Mouse (Mus musculus) myocyte (in vitro differentiated cells): Measurements from ENCODE around the gene Tmem131l. TPM values are rescaled to one million over a fixed set of nuclear protein-coding genes. Genes with fewer than 3 reads are reported as not detected.

Source experiments
- H3K27me3 ChIP-seq: one replicate; pipeline ENCODE4 v1.6.1; 2011; ENCODE audit not compliant: control insufficient read depth, insufficient read depth, insufficient read length
- H3K36me3 ChIP-seq: one replicate; pipeline ENCODE4 v1.6.1; 2011; ENCODE audit not compliant: control insufficient read depth, insufficient read depth
- H3K4me2 ChIP-seq: one replicate; pipeline ENCODE4 v1.6.1; 2011; ENCODE audit warnings: low read depth, control low read depth
- H3K4me3 ChIP-seq: one replicate; pipeline ENCODE4 v1.5.1; 2011; ENCODE audit warnings: mild to moderate bottlenecking, control low read depth, moderate library complexity
- H3K79me2 ChIP-seq: one replicate; pipeline ENCODE4 v1.6.1; 2011; ENCODE audit not compliant: control insufficient read depth, insufficient read depth
- H3ac ChIP-seq: one replicate; pipeline ENCODE4 v1.6.1; 2011; ENCODE audit not compliant: control insufficient read depth, insufficient read length
- CEBPB ChIP-seq: IDR thresholded peaks from 2 replicates; pipeline ENCODE4 v1.6.1; 2011; ENCODE audit warnings: mild to moderate bottlenecking, moderate library complexity; ENCODE audit not compliant: poor library complexity, insufficient read depth, severe bottlenecking
- E2F4 ChIP-seq: IDR thresholded peaks from one replicate; pipeline ENCODE4 v1.6.1; 2011; ENCODE audit warnings: mild to moderate bottlenecking, control low read depth, moderate library complexity; ENCODE audit not compliant: insufficient read depth
- MAX ChIP-seq: IDR thresholded peaks from one replicate; pipeline ENCODE4 v1.6.1; 2011; ENCODE audit warnings: low read depth, mild to moderate bottlenecking, control low read depth
- MYOD1 ChIP-seq, 3 experiments: IDR thresholded peaks; one replicate each; pipeline ENCODE4 v1.6.1; 2011; ENCODE audit warnings: control low read depth in 2 of 3, low read depth in 2 of 3, mild to moderate bottlenecking in 2 of 3, moderate library complexity in 1 of 3; ENCODE audit not compliant: insufficient read length in 2 of 3, control insufficient read depth in 1 of 3
- MYOG ChIP-seq, 3 experiments: IDR thresholded peaks; one replicate each; pipeline ENCODE4 v1.6.1; 2011; ENCODE audit warnings: control low read depth in 2 of 3, low read depth in 2 of 3, mild to moderate bottlenecking in 2 of 3; ENCODE audit not compliant: insufficient read length in 2 of 3, control insufficient read depth in 1 of 3, insufficient read depth in 1 of 3
- POLR2A ChIP-seq: IDR thresholded peaks from one replicate; pipeline ENCODE4 v1.6.1; 2011; ENCODE audit warnings: low read depth, mild to moderate bottlenecking, control low read depth, moderate library complexity; ENCODE audit not compliant: insufficient read length
- POLR2AphosphoS2 ChIP-seq: IDR thresholded peaks from one replicate; pipeline ENCODE4 v1.6.1; 2011; ENCODE audit warnings: low read depth, control low read depth; ENCODE audit not compliant: insufficient read length
- REST ChIP-seq: IDR thresholded peaks from one replicate; pipeline ENCODE4 v1.6.1; 2011; ENCODE audit warnings: mild to moderate bottlenecking, control low read depth, moderate library complexity; ENCODE audit not compliant: insufficient read depth, insufficient read length
- SRF ChIP-seq: IDR thresholded peaks from one replicate; pipeline ENCODE4 v1.6.1; 2011; ENCODE audit warnings: low read depth; ENCODE audit not compliant: control insufficient read depth, insufficient read length
- TCF12 ChIP-seq: IDR thresholded peaks from one replicate; pipeline ENCODE4 v1.6.1; 2011; ENCODE audit warnings: mild to moderate bottlenecking, control low read depth; ENCODE audit not compliant: poor library complexity, insufficient read depth, severe bottlenecking
- TCF3 ChIP-seq: IDR thresholded peaks from one replicate; pipeline ENCODE4 v1.6.1; 2011; ENCODE audit warnings: low read depth, control low read depth; ENCODE audit not compliant: insufficient read length
- USF1 ChIP-seq: IDR thresholded peaks from one replicate; pipeline ENCODE4 v1.6.1; 2011; ENCODE audit warnings: low read depth, mild to moderate bottlenecking, control low read depth, moderate library complexity
- polyA plus RNA-seq: library from polyadenylated mRNA; unstranded; fragments of >200 nt; fragmentation: generic; extraction: Trizol; gene quantifications from one replicate; pipeline ENCODE4 v1.2.1, GENCODE M21; 2012; ENCODE audit warnings: missing spikeins

Gene Tmem131l
- polyA plus RNA-seq, 1 experiment = 11.0 TPM

DNA sequence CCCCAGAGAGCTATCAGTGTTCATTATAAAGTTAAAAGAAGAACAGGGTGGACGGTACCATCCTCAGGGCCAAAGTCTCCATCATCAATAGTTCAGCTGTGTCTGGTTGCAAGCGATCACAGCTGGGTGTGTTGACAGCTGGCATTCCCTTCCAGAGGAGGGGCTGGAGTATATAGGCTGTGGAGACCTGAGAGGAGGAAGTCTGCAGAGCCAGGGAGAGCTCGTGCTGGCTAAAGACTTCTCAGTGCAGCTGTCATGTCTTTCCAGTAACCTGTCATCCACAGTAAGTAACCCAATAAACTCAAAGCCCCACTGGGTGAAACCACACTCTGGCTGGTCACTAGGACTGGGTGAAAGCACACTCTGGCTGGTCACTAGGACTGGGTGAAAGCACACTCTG lies 77.4 kb downstream of the Tmem131l start:
- no peaks in the 10 kb centered on the region for H3K79me2 ChIP-seq
- H3K4me2 ChIP-seq = peak overlapping the region; percentile 34
- no peak overlapping the region for H3K4me3 ChIP-seq
- TF ChIP-seq SRF = no peak
- TF ChIP-seq TCF12 = peak; percentile 42
- no peak for TF ChIP-seq REST
- no peak for TF ChIP-seq CEBPB
- peak; percentile 69 for TF ChIP-seq TCF3
- no peak for TF ChIP-seq USF1
- peak; percentile 72 to 86 (median 80) for TF ChIP-seq MYOD1 (IDR thresholded peaks at IDR 0.05; ENCODE audit: control insufficient read depth in 1 of 3, insufficient read length in 2 of 3, low read depth in 2 of 3)
- TF ChIP-seq MYOG (IDR thresholded peaks at IDR 0.05; ENCODE audit: control insufficient read depth in 1 of 3, insufficient read depth in 1 of 3, insufficient read length in 2 of 3, low read depth in 2 of 3) = peak; percentile 36 to 84 (median 38)
- peaks cover 3% of the 10 kb centered on the region for H3K36me3 ChIP-seq
- H3K27me3 ChIP-seq = no peaks in the 10 kb centered on the region
- no peak overlapping the region for H3ac ChIP-seq

DNA sequence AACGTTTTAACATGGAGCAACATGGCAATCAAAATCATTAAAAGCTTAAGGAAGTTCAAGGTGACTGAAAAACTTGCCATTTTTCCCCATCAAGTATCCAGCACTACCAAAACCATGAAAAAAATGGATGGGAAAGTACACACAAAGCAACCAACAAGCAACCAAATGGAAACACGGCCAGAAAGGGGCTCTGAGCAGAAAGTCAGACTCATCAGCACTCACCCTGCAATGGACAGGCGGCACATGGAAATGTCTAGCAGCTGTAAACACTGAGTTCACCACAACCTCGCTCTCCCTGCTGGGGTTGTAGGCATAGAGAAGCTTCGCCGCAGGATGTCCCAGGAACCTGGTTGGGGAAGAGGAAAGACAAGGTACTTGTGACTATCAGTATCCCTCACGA lies 77.9 kb downstream of the Tmem131l start:
- H3K4me3 ChIP-seq = no peak overlapping the region
- H3ac ChIP-seq = no peak overlapping the region
- H3K36me3 ChIP-seq = peaks cover 3% of the 10 kb centered on the region
- H3K27me3 ChIP-seq = no peaks in the 10 kb centered on the region
- TF ChIP-seq E2F4 = no peak
- TF ChIP-seq MYOD1 (IDR thresholded peaks at IDR 0.05; ENCODE audit: control insufficient read depth in 1 of 3, insufficient read length in 2 of 3, low read depth in 2 of 3) = peak in 1 of 3 experiments; percentile 21
- peak in 1 of 3 experiments; percentile 20 for TF ChIP-seq MYOG (IDR thresholded peaks at IDR 0.05; ENCODE audit: control insufficient read depth in 1 of 3, insufficient read depth in 1 of 3, insufficient read length in 2 of 3, low read depth in 2 of 3)
- TF ChIP-seq MAX = no peak
- TF ChIP-seq TCF12 = no peak
- no peaks in the 10 kb centered on the region for H3K79me2 ChIP-seq
- H3K4me2 ChIP-seq = peak overlapping the region; percentile 34

GRCm38 (mm10) chr3:83958951-83959681 lies 80.9 kb downstream of the Tmem131l start:
- Histone ChIP-seq H3ac (no peak overlapping the region), H3K27me3 (no peaks in the 10 kb centered on the region), H3K4me3 (no peak overlapping the region), H3K4me2 (no peak overlapping the region), H3K36me3 (peaks cover 3% of the 10 kb centered on the region), H3K79me2 (no peaks in the 10 kb centered on the region)
- TF ChIP-seq SRF = no peak
- no peak for TF ChIP-seq CEBPB
- no peak for TF ChIP-seq MYOD1 (IDR thresholded peaks at IDR 0.05; ENCODE audit: control insufficient read depth in 1 of 3, insufficient read length in 2 of 3, low read depth in 2 of 3)
- no peak for TF ChIP-seq POLR2AphosphoS2
- no peak for TF ChIP-seq TCF3
- TF ChIP-seq REST = no peak
- TF ChIP-seq POLR2A = no peak
- TF ChIP-seq TCF12 = no peak
- TF ChIP-seq MAX = no peak
- no peak for TF ChIP-seq E2F4
- TF ChIP-seq USF1 = no peak
- TF ChIP-seq MYOG (IDR thresholded peaks at IDR 0.05; ENCODE audit: control insufficient read depth in 1 of 3, insufficient read depth in 1 of 3, insufficient read length in 2 of 3, low read depth in 2 of 3) = no peak

GRCm38 (mm10) chr3:83953879-83954278 lies 86.1 kb downstream of the Tmem131l start:
- Histone ChIP-seq H3K36me3 (no peaks in the 10 kb centered on the region), H3K4me3 (no peak overlapping the region), H3ac (no peak overlapping the region), H3K79me2 (no peaks in the 10 kb centered on the region), H3K4me2 (no peak overlapping the region), H3K27me3 (no peaks in the 10 kb centered on the region)
- no peak for TF ChIP-seq MYOG (IDR thresholded peaks at IDR 0.05; ENCODE audit: control insufficient read depth in 1 of 3, insufficient read depth in 1 of 3, insufficient read length in 2 of 3, low read depth in 2 of 3)
- peak in 1 of 3 experiments; percentile 36 for TF ChIP-seq MYOD1 (IDR thresholded peaks at IDR 0.05; ENCODE audit: control insufficient read depth in 1 of 3, insufficient read length in 2 of 3, low read depth in 2 of 3)

GRCm38 (mm10) chr3:83948801-83949200 lies 91.2 kb downstream of the Tmem131l start:
- Histone ChIP-seq H3K4me2 (no peak overlapping the region), H3K36me3 (no peaks in the 10 kb centered on the region), H3ac (no peak overlapping the region), H3K27me3 (no peaks in the 10 kb centered on the region), H3K4me3 (no peak overlapping the region), H3K79me2 (no peaks in the 10 kb centered on the region)
- TF ChIP-seq USF1 (no peak), TCF3 (no peak), E2F4 (no peak), POLR2A (no peak), MAX (no peak)
